Mouse (Mus musculus) left cerebral cortex, postnatal 36 days (tissue): ENCODE measurements around the gene Cfl1. TPM values are rescaled to one million over a fixed set of nuclear protein-coding genes. Genes with fewer than 3 reads are reported as not detected.

ENCODE experiments used
- DNase-seq, 2 experiments: peaks; one replicate each; pipeline ENCODE4 v3.0.0; 2021 to 2022; ENCODE audit warnings: low spot score in 2 of 2, mixed read lengths in 1 of 2
- intact Hi-C: fragments of 180-260 bp; cut with DNase I; formaldehyde crosslinking; loops from one replicate; pipeline ENCODE4 v1.15.1; 2025
- total RNA-seq, 2 experiments: library from RNA; stranded (reverse); gene quantifications; 2 replicates each; pipeline ENCODE4 v1.2.3; 2021

Gene Cfl1
- total RNA-seq, result 1,000 to 10,000 TPM; 1,319 to 1,567 TPM

DNA sequence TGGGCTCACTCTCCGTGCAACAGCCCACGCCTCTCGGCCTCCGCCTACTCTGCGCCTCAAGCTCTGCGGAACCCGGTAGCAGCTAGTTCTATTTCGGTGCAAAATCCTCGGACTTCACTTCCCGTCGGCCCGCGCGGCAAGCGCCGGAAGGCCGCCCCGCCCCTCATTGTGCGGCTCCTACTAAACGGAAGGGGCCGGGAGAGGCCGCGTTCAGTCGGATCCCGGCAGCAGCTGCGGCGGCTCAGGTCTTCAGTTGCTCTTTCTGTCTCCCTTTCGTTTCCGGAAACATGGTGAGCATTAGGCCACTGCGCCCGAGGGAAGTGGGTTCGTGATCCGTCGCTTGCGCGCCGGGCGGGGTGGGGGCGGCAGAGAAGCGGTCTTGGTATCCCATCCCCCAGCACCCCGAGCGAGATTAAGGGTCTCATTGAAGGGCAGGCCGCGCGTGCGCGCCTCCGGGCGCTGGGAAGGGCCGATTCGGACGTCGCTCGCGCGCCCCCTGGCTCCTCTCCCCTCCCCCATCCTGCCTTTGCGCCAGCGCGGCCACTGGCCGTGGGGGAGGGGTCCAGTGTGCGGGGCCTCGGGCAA lies at the start of gene Cfl1:
Cfl1 (plus strand) TSS at position 143 of the 585 bp plus-strand sequence.
- DNase-seq, result peak; percentile 96
- intact Hi-C loops, result loop anchor here (1.0 to 2.0 kb wide), 2 partner anchors 20 to 30 kb away; partner anchors contain the start of genes Fibp and Snx32

DNA sequence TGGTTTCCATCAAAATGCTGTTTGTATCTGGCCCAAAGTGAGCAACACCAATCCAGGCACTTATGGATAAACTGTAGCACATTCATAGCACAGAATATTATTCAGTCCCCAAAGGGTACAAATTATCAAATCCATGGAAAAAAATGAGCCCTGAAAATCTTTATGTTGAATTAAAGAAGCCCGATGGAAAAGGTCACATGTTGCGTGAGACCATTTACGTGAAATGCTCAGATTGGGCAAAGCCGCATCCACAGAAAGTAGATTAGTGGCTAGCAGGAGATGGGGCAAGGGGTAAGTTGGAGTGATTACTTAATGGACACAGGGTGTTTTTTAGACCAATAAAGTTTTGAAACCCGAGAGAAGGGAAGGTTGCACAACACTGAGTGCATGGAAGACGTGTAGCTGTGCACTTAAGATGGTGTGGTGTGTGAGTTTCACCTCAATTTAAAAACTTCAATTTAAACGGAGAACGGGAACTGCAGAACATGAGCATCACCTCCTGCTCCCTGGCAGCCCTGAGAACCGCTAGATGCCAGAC lies 45.8 kb upstream of the Cfl1 start:
- DNase-seq, result no peak
- intact Hi-C loops, result no loop called here

DNA sequence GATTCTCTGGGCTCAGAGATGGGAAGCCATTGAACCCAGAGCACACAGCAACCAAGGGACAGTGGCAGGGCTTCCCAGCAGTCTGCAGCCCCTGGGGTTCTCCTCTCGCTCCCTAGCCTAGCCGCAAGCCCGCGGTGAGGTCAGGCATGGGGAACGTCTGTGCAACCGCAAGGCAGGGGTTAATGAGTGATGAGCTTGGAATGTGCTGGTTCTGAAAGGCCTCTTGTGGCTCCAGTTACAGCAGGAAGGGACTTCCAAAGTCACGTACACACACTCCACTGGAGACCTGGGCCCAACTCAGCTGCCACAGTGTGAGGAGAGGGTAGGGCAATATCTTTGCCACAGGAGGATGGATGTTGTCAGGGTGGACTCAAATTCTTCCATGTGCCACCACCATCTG lies 45.3 kb upstream of the Cfl1 start:
- DNase-seq, result no peak
- intact Hi-C loops, result no loop called here

DNA sequence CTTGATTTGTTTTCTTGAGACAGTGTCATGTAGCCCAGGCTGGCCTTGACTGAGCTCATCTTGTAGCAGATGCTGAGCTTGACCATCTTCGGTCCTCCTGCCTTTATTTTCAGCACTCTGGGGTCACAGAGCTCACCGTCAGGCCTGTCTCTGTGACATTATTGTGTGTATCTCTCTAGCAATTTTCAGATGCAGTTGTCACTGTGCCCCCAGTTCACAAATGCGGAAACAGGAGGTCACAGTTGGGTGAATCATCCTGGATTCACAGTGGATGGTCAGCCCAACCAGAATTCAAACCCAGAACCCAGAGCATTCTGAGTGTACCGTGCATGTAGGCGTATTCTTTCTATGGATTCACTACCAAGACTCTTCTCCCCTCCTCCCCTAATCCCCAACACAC lies 44.5 kb upstream of the Cfl1 start:
- DNase-seq, result no peak

DNA sequence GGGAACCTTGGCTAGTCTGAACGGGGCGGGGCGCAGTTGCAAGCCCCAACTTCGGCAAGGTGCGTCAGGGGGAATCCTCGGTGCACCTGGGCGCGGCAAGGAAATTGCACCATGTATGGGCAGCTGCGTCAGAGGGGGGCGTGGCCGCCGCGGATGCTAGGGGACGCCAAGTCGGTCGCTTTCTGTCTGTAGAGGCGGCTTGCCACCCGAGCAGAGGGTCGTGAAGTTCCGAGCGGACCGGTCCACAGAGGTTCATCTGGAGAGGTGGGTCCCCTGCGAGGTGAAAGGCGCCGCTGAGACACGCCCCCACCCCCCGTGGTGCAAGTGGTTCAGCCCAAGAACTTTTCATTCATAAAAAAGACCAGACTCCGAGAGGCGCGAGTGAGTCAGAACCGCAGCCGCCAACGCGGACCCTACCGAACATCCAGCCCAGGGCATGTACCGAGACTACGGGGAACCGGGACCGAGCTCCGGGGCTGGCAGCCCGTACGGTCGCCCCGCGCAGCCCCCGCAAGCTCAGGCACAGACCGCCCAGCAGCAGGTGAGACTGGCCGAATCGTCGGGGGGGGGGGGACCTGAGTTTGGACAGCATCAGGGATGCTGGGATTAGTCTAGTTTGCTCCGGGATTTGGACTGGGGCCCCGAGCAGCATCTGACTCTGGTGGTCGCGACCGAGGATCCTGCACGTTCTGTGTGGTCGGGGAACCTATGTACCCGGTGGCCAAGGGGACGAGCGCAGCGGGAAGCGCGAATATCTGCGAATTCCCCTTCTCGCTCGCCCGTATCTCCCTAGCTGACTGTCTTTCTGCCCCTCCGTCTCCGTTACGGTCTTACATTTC lies 42.5 kb upstream of the Cfl1 start, which contains the start of gene Fosl1:
Fosl1 (plus strand) TSS at position 33 of the 839 bp plus-strand sequence.
- intact Hi-C loops, result no loop called here
- peak; percentile 70 to 75 for DNase-seq

More for the DNA sequence above, 44.5 kb upstream of the Cfl1 start:
- intact Hi-C loops, result no loop called here

DNA sequence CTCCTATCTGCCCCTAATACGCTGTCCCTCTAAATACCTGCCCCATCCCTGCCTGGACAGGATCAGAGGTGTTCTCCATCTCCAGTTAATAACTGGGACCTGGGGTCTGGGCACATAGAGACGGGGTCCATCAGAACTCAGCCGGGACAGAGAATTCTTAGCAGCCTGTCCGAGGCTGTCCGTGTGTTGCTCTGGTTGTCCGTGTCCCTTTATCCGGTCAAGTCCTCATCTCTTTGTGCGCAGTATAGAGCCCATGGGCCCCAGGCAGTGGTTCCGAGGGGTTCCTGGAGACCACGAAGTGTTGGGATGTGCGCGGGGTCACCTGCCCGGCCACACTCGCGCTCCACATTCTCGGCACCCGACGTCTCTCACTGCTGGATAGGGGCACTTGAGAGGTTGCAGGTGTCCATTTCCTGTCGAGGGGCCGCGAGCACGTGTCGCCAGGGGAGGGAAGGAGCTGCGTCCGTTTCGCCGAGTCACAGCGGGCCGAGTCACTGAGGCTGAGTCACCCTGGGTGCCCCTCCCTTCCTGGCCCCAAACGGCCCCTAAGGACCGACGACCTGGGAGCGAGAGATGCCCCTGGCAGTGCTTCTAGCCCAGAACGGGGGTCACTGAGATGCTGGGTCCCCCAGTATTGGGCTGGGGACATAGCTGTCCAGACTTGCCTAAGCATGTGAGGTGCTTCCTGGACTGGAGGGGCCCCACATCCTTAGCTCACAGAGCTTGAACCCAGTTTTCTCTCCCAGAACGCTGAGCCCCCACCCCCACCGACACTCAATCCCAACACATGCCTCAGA lies 41.7 kb upstream of the Cfl1 start:
- intact Hi-C loops, result no loop called here
- no peak for DNase-seq

DNA sequence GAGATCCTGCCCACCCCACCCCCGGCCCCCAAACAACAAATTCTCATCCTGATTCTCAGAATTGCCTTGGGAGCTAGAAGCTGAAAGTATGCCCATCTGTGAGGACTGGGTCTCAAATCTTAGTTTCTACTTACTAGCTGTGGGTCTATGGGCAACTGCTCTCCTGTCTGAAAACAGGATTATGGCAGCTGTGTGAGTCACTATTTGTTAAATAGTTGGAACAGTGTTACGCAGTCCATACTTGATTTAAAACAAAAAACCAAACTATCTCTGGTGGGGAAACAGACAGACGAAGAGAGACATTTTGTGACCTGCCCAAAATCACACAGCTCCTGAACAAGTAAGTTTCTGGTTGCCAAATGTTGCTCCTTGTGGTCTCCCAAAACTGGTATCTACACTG lies 40.6 kb upstream of the Cfl1 start:
- intact Hi-C loops, result no loop called here
- no peak for DNase-seq

DNA sequence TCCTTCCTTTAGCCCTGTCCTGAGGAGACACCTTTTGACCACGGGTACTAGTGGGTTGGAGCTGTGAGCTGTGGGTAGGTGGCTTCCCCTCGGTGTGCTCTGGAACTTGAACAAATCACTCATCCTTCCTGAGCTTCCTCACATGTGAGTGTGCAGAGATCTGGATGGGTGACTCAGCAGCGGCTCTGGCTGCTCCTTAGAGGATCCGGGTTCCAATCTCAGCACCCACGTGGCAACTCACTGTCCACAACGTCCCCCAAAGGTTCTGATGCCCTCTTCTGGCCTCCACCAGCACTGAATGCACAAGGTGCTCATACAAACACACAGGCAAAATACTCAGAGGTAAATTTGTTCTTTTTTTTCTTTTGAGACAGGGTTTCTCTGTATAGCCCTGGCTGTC lies 38.5 kb upstream of the Cfl1 start:
- no peak for DNase-seq
- intact Hi-C loops, result no loop called here

DNA sequence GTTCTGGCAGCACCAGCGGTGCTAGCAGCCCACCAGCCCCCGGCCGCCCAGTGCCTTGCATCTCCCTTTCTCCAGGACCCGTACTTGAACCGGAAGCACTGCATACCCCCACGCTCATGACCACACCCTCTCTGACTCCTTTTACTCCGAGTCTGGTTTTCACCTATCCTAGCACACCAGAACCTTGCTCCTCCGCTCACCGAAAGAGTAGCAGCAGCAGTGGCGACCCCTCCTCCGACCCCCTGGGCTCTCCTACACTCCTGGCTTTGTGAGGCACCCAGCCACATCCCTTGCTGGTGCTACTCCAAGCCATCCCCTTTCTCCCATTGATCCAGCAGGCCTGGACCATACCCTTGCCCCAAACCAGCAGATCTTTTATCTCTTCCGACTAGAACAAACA lies 35.2 kb upstream of the Cfl1 start:
- DNase-seq, result no peak
- intact Hi-C loops, result no loop called here

DNA sequence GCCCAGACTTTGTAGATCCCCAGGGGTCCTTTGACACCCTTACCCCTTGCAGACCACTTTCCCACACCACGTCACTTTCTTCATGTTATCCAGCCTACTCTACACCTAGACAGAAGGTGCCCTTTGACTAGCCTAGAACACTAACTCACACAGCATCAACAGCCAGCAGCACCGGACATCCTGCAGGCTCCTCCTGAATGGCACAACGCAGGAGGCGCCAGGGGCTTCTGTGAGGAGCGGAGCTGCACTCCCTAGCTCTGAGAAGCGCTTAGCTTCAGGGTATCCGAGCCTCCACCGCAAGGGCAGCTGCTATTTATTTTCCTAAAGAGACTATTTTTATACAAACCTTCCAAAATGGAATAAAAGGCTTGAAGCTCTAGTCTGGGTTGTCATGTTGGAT lies 34.7 kb upstream of the Cfl1 start:
- intact Hi-C loops, result no loop called here

DNA sequence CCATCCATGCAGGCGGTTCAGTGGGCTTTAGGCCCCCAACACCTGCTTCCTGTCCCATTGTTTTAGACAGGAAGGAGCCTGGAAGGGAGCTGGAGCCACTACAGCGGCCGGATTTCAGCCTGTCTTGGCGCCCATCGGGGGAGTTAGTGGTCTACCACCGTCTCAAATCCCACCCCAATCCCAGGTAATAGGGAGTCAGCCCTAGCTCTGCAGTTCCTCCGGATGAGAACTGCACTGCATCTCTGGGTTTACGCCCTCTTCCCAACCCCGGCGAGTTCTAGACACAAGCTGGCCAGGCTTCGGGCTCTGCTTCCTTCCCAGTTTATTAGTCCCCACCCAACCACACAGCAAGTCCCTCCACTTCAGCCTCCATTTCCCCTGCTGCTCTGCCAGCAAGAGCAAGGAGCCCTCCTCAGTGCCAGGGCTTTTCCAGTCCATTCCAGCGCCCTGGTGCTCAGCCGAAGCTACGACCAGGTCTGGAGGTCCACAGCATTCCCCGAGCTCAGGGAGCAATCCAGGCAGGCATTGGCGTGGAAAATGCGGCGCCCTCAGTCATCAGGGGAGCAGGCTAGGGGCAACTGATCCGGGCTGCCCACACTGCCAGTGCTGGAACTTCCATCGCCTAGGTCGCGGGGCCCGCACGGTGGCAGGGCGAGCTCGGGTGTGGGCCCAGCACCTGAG lies 33.9 kb upstream of the Cfl1 start:
- DNase-seq, result no peak
- intact Hi-C loops, result loop anchor here (2.0 kb wide), 2 partner anchors 32 kb away; partner anchors contain the start of genes AI837181, Drap1 and Mus81

More for the DNA sequence above, 34.7 kb upstream of the Cfl1 start:
- no peak for DNase-seq

DNA sequence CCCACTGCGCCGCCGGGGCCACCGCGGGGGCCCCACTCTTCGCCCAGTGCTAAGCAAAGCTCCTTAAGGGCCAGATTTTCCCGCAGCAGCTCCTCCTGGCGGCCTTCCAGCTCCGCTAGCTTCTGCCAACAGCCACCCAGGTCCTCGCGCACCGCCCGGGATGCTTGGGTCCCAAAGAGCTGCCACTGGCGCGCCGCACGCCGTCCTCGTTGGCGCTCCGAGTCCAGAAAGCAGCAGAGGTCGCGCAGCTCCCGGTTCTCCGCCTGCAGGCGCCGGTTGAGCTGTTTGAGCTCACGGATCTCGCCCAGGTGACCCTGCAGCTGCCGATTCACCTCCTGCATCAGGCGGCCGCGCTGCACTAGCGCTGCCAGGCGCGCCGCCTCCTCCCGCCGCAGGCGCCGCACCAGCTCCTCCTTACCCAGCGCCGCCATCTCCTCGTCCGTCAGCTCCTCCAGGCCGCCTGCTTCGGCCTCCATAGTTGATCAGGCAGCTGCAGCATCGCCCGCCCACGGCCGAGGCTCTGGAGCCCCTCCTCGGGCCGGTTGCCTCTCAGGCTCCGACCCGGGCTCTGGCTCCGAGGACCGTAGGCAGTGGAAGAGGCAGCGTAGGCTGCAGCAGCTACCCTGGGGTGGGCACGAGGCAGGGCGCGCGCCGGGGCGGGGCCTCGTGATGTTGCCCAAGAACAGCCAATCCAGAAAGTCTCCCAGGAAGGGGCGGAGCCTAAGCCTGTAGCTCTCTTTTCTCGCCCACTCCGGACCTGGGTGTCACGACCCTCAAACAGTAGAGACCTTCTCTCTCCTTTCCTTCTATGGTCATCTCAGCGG lies 33.1 kb upstream of the Cfl1 start:
- DNase-seq, result peak; percentile 96
- intact Hi-C loops, result loop anchor here (2.0 kb wide), 2 partner anchors 32 kb away; partner anchors contain the start of genes AI837181, Drap1 and Mus81

DNA sequence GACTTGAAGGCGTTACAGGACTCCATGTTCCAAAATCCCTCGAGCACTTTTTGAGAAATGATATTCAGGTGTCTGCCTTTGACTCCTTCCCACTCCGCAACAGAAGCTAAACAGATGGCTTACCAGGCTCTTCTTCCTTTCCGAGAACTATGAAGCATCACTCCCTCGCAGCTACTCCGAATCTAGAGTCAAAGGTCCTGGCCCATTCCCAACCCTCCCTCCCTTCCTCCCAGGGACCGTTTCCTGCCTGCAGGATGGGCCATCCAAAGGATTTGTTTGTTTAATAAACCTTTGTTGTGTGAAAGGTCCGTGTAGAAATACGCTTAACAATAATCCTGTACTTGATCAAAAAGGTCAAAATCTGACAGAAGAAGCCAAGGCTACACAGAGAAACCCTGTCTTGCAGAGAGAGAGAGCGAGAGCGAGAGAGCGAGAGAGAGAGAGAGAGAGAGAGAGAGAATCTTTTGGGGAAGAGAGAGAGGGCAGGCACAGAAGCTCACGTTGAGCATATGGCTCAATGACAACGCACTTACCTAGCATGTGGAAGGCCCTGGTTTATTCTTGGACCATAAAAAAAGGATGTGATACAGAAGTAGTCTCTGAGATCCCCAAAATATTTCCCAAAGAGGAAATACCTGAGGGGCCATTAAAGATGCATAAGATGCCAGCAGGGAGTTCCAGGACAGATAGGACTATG lies 32.4 kb upstream of the Cfl1 start, which contains the start of gene Ccdc85b:
Ccdc85b (minus strand) TSS at position 149 of the 697 bp plus-strand sequence.
- DNase-seq, result no peak
- intact Hi-C loops, result loop anchor here (2.0 kb wide), 2 partner anchors 31 to 33 kb away; partner anchors contain the start of genes AI837181, Drap1 and Mus81

DNA sequence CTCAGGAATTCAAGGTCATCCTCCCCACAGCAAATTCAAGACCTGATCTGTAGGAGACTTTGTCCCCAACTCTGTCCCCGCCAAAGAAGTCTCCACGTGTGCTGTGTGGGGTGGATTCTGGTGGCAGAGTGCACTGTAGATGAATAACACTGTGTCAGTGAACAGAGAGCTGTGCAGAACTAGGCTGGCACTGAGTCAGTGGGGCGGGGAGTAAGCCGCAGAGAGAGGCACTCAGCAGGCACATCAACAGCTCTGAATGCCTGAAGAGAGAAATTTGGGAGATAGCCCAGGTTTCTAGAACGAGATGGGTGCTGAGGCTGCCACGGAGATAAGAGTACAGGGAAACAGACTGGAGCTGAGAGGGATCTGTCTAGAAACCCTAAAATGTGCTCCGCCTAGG lies 31.2 kb upstream of the Cfl1 start:
- peak in 1 of 2 experiments; percentile 53 for DNase-seq
- intact Hi-C loops, result no loop called here

DNA sequence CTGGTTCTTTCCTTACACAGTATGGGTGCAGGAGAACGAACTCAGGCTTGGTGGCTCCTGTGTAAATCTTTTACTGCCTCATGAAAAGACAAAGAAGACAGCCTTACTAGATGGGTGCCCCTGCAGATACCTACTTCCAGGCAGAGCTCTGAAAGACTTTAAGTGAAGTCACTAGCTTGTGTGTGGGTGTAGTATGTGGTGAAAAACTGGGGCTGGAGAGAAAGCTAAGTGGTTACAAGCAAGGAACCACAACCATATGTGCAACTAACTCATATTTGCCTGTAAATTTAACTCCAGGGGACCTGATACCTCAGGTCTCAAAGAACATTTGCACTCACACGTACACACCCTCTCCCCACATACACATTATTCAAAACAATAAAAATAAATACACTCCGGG lies 30.4 kb upstream of the Cfl1 start:
- intact Hi-C loops, result loop anchor here (1.0 kb wide), 1 partner anchor 30 kb away; the partner anchor contains the start of gene Cfl1
- no peak for DNase-seq

DNA sequence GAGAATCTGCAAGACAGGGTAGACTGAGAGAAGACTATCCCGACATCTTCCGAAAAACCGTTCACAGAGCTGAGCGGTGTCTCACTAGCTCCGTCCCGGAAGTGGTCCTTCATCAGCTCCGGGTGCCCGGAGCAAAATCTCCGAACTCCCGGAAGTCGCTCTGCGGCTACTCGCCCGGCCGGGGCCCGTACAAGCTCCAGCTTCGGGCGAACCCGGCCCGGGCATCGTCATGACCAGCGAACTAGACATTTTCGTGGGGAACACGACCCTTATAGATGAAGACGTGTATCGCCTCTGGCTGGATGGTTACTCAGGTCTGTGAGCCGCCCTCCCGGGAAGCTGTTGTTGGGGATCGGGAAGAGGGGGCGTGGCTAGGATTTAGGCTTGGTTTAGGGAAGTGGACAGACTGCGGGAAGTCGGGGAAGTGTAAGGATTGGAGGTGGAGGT lies 29.8 kb upstream of the Cfl1 start, which contains the start of gene Fibp:
Fibp (plus strand) TSS at position 151 of the 447 bp plus-strand sequence.
- intact Hi-C loops, result loop anchor here (1.0 kb wide), 1 partner anchor 30 kb away; the partner anchor contains the start of gene Cfl1

DNA sequence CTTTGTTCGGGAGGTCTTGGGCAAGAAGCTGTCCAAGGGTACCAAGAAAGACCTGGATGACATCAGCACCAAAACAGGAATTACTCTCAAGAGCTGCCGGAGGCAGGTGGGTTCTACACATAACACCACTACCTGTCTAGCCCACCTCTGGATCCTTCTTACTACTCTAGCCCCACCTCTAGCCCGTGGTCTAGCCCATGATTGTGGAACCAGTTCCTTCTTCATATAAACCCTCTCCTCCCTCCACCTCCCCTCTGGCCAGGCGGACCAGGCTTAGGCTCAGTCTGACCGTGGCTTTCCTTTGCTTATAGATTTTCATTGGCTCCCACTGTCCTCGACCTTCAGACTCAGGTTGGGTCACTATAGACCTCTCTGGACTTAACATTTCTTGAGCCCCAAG lies 28.8 kb upstream of the Cfl1 start:
- intact Hi-C loops, result no loop called here
- DNase-seq, result no peak

More for the DNA sequence above, 29.8 kb upstream of the Cfl1 start, which contains the start of gene Fibp:
- peak; percentile 88 to 89 for DNase-seq
